Mouse (Mus musculus): ENCODE measurements around the gene Nmbr. TPM values are rescaled to one million over a fixed set of nuclear protein-coding genes. Genes with fewer than 3 reads are reported as not detected.

The Nmbr gene
- 14.2 and 20.2 TPM in 2 replicates for polyA plus RNA-seq (2012; rRNA removed)

DNA sequence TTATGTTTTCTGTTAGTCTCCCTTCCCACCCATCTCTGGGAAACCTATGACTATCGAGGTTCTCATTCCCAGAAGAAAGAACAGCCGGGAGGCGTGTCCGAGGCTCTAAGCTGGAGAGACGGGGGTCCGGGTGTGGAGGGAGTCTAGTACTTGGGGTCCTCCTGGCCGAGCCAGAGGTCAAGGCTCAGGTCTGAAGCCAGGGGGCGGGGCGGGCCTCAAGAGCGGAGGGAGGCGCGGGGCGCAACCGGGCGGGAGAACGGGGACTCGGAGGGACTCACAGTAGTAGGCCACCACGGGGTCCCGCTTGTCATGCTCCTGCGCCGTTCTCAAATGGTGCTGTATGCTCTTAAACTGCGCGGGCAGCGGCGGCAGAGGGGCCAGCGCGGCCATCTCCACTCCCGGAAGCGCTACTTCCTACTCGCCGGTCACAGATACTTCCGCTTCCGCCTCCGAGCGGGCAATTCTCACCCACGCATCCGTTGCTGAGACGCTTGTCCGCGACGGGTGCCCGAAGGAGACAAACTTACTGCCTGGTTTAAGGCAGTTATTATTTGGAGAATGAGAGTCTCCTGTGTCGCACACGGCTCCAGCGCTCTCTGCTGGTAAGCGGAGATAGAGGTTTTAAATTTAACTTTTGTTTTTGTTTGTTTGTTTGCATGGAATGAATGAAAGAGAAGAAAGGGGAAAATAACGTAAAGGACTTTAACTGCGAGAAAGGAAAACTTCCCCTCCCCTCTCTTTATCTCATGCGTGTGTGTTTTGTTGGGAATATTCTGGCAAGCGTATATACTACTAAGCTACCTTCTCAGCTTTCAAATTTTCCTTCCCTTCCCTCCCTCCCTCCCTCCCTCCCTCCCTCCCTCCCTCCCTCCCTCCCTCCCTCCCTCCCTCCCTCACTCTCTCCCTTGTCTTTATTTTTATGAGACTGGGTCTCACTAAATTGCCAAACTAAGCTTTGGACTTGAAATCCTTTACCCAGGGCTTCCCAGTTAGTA, at the start of gene Nmbr, which contains the start of gene Vta1:
Gene Nmbr (plus strand): TSS at position 520 of the 995 bp plus-strand sequence.
Gene Vta1 (minus strand): TSS at position 489 of the 995 bp plus-strand sequence.
- Histone ChIP-seq H3K4me1 (ENCODE audit: control insufficient read depth, insufficient read depth, low read length) (no peaks in the 10 kb centered on the region), H3K4me3 (ENCODE audit: control insufficient read depth, low read depth, low read length) (peak within 1 kb of the TSS; percentile 99), H3K27ac (ENCODE audit: control insufficient read depth, insufficient read depth, low read depth, low read length) (peak within 1 kb of the TSS; percentile 93), H3K27me3 (ENCODE audit: control insufficient read depth, insufficient read depth, low read length) (no peaks in the 10 kb centered on the region), H3K36me3 (ENCODE audit: control insufficient read depth, insufficient read depth, low read length) (no peaks in the 10 kb centered on the region)
- TF ChIP-seq CTCF (IDR thresholded peaks at IDR 0.05; ENCODE audit: control insufficient read depth, insufficient read depth, insufficient replicate concordance, low read depth, low read length) (peak; percentile 59; the same call in 1 of the 2 replicates), POLR2A (IDR thresholded peaks at IDR 0.05; ENCODE audit: control insufficient read depth, low read depth, low read length) (peak; percentile 82)

- Histone ChIP-seq H3K36me3 (ENCODE audit: control insufficient read depth, insufficient read depth, low read length) (no peaks in the 10 kb centered on the region), H3K27ac (ENCODE audit: control insufficient read depth, insufficient read depth, low read depth, low read length) (no peak overlapping the region), H3K4me1 (ENCODE audit: control insufficient read depth, insufficient read depth, low read length) (no peaks in the 10 kb centered on the region), H3K27me3 (ENCODE audit: control insufficient read depth, insufficient read depth, low read length) (no peaks in the 10 kb centered on the region), H3K4me3 (ENCODE audit: control insufficient read depth, low read depth, low read length) (no peak overlapping the region)
- no peak for TF ChIP-seq POLR2A (IDR thresholded peaks at IDR 0.05; ENCODE audit: control insufficient read depth, low read depth, low read length)
- no peak for TF ChIP-seq CTCF (IDR thresholded peaks at IDR 0.05; ENCODE audit: control insufficient read depth, insufficient read depth, insufficient replicate concordance, low read depth, low read length)
Observed at GRCm38 (mm10) chr10:14660875-14661274, 44.5 kb upstream of the Nmbr start.

DNA sequence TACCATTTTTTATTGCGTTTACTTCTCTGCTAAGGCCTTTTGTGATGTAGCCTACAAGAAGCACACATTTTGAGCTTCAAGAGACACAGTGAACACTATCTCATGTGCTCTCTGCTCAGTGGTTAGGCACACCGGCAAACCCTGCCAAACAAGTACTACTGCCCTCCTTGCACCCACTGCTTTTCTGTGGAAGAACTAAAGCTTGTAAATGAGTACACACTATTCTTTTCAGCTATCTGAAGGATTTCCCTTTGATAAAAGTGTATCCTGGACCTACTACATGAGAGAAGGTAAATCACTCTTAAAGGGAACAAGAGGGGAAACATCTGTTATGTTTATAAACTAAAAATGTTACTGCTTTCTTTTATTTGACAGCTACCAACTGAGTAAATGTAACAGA, 39.2 kb upstream of the Nmbr start:
- H3K27ac ChIP-seq (ENCODE audit: control insufficient read depth, insufficient read depth, low read depth, low read length), result no peak overlapping the region
- no peaks in the 10 kb centered on the region for H3K4me1 ChIP-seq (ENCODE audit: control insufficient read depth, insufficient read depth, low read length)
- no peaks in the 10 kb centered on the region for H3K27me3 ChIP-seq (ENCODE audit: control insufficient read depth, insufficient read depth, low read length)
- H3K36me3 ChIP-seq (ENCODE audit: control insufficient read depth, insufficient read depth, low read length), result no peaks in the 10 kb centered on the region
- no peak for TF ChIP-seq CTCF (IDR thresholded peaks at IDR 0.05; ENCODE audit: control insufficient read depth, insufficient read depth, insufficient replicate concordance, low read depth, low read length)
- no peak for TF ChIP-seq POLR2A (IDR thresholded peaks at IDR 0.05; ENCODE audit: control insufficient read depth, low read depth, low read length)
- no peak overlapping the region for H3K4me3 ChIP-seq (ENCODE audit: control insufficient read depth, low read depth, low read length)

DNA sequence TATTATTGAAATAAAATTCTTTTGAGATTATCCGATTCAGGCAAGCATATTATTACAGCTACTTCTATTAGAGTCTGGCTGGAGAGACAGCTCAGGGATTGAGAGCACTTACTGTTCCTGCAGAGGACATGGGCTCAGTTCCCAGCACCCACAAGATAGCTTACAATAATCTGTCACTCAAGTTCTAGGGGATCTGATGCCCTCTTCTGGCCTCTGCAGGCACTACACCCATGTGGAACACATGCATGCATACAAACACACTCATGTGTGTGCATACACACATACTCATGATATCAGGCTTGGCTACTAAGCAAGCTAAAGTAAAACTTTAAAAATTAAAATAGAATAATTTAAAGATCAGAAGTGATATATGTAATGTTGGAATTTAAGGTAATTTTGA, 19.7 kb upstream of the Nmbr start:
- Histone ChIP-seq H3K4me1 (ENCODE audit: control insufficient read depth, insufficient read depth, low read length) (no peaks in the 10 kb centered on the region), H3K36me3 (ENCODE audit: control insufficient read depth, insufficient read depth, low read length) (no peaks in the 10 kb centered on the region), H3K4me3 (ENCODE audit: control insufficient read depth, low read depth, low read length) (no peak overlapping the region), H3K27me3 (ENCODE audit: control insufficient read depth, insufficient read depth, low read length) (no peaks in the 10 kb centered on the region), H3K27ac (ENCODE audit: control insufficient read depth, insufficient read depth, low read depth, low read length) (no peak overlapping the region)
- no peak for TF ChIP-seq POLR2A (IDR thresholded peaks at IDR 0.05; ENCODE audit: control insufficient read depth, low read depth, low read length)
- no peak for TF ChIP-seq CTCF (IDR thresholded peaks at IDR 0.05; ENCODE audit: control insufficient read depth, insufficient read depth, insufficient replicate concordance, low read depth, low read length)

DNA sequence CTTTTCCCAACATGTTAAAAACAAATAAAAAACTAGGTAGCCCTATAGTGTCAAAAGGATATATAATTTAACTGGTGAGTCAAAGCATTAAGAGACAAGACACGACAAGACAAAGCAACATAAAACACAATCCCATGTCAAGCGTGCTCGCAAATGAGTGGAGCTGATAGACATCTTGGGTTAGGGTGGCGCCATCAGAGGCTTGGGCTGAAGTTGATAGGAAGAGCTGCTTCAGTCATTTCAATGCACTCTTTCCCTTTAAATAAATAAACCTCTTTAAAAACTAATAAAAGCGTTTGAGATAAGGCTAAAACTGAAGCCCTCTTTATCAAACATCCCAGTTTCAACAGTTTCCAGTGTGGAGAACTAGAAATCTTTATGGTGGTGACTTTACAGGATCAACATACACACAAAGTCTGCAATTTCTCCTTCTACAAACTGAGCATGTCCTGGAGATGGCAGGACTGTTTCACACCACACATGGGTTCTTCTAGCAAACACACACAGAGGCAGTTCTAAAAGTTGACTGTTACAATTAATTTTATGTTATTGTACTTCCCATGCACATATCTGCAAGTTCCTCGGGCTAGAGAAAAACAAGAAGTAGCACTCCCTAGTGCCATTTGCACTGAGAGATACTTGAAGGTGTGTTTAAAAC, 16.5 kb upstream of the Nmbr start:
- H3K36me3 ChIP-seq (ENCODE audit: control insufficient read depth, insufficient read depth, low read length), result no peaks in the 10 kb centered on the region

DNA sequence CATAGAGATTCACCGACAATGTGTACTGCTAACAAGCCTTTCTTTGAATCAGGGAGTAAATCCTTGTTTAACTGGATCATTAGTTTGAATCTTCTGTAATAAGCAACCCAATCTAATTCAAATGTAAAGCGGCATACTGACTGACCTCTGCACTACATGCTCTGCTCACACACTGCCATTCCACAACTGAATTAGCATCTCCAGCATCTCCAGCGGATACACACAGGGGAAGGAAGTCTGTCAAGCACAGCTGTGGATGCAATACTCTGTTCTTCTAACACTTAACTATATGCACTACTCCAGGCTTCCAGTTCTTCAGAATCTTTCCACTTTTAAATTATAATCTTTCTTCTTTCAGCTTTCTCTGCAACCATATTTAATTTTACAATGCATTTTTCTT, 15.0 kb upstream of the Nmbr start:
- Histone ChIP-seq H3K4me3 (ENCODE audit: control insufficient read depth, low read depth, low read length) (no peak overlapping the region), H3K27me3 (ENCODE audit: control insufficient read depth, insufficient read depth, low read length) (no peaks in the 10 kb centered on the region), H3K4me1 (ENCODE audit: control insufficient read depth, insufficient read depth, low read length) (no peaks in the 10 kb centered on the region), H3K36me3 (ENCODE audit: control insufficient read depth, insufficient read depth, low read length) (no peaks in the 10 kb centered on the region), H3K27ac (ENCODE audit: control insufficient read depth, insufficient read depth, low read depth, low read length) (no peak overlapping the region)
- TF ChIP-seq POLR2A (IDR thresholded peaks at IDR 0.05; ENCODE audit: control insufficient read depth, low read depth, low read length), result no peak
- no peak for TF ChIP-seq CTCF (IDR thresholded peaks at IDR 0.05; ENCODE audit: control insufficient read depth, insufficient read depth, insufficient replicate concordance, low read depth, low read length)

More for the DNA sequence above, 16.5 kb upstream of the Nmbr start:
- TF ChIP-seq CTCF (IDR thresholded peaks at IDR 0.05; ENCODE audit: control insufficient read depth, insufficient read depth, insufficient replicate concordance, low read depth, low read length) (no peak), POLR2A (IDR thresholded peaks at IDR 0.05; ENCODE audit: control insufficient read depth, low read depth, low read length) (no peak)
- H3K27ac ChIP-seq (ENCODE audit: control insufficient read depth, insufficient read depth, low read depth, low read length), result no peak overlapping the region
- no peaks in the 10 kb centered on the region for H3K27me3 ChIP-seq (ENCODE audit: control insufficient read depth, insufficient read depth, low read length)
- H3K4me1 ChIP-seq (ENCODE audit: control insufficient read depth, insufficient read depth, low read length), result no peaks in the 10 kb centered on the region
- no peak overlapping the region for H3K4me3 ChIP-seq (ENCODE audit: control insufficient read depth, low read depth, low read length)

- TF ChIP-seq CTCF (IDR thresholded peaks at IDR 0.05; ENCODE audit: control insufficient read depth, insufficient read depth, insufficient replicate concordance, low read depth, low read length), result no peak
- no peak for TF ChIP-seq POLR2A (IDR thresholded peaks at IDR 0.05; ENCODE audit: control insufficient read depth, low read depth, low read length)
- H3K4me1 ChIP-seq (ENCODE audit: control insufficient read depth, insufficient read depth, low read length), result no peaks in the 10 kb centered on the region
- H3K27me3 ChIP-seq (ENCODE audit: control insufficient read depth, insufficient read depth, low read length), result no peaks in the 10 kb centered on the region
- H3K36me3 ChIP-seq (ENCODE audit: control insufficient read depth, insufficient read depth, low read length), result no peaks in the 10 kb centered on the region
- no peak overlapping the region for H3K27ac ChIP-seq (ENCODE audit: control insufficient read depth, insufficient read depth, low read depth, low read length)
- no peak overlapping the region for H3K4me3 ChIP-seq (ENCODE audit: control insufficient read depth, low read depth, low read length)
Observed at GRCm38 (mm10) chr10:14703239-14703638, 2.2 kb upstream of the Nmbr start.

Data from testis, adult 2 months (tissue).